Mouse (Mus musculus) myocyte (in vitro differentiated cells): ENCODE results near the gene H2-K1. TPM values are rescaled to one million over a fixed set of nuclear protein-coding genes. Genes with fewer than 3 reads are reported as not detected.
A peak's percentile ranks its signal among the peaks of the same experiment; 100 is the strongest.
"Not testable (repeated sequence)": the region's sequence is repeated elsewhere in the genome, so short reads cannot be mapped to it uniquely, and the experiment has no call there.

Experiments
- H3K27me3 ChIP-seq: one replicate; pipeline ENCODE4 v1.6.1; 2011; ENCODE audit not compliant: control insufficient read depth, insufficient read depth, insufficient read length
- H3K36me3 ChIP-seq: one replicate; pipeline ENCODE4 v1.6.1; 2011; ENCODE audit not compliant: control insufficient read depth, insufficient read depth
- H3K4me2 ChIP-seq: one replicate; pipeline ENCODE4 v1.6.1; 2011; ENCODE audit warnings: low read depth, control low read depth
- H3K4me3 ChIP-seq: one replicate; pipeline ENCODE4 v1.5.1; 2011; ENCODE audit warnings: mild to moderate bottlenecking, control low read depth, moderate library complexity
- H3K79me2 ChIP-seq: one replicate; pipeline ENCODE4 v1.6.1; 2011; ENCODE audit not compliant: control insufficient read depth, insufficient read depth
- H3ac ChIP-seq: one replicate; pipeline ENCODE4 v1.6.1; 2011; ENCODE audit not compliant: control insufficient read depth, insufficient read length
- CEBPB ChIP-seq: IDR thresholded peaks from 2 replicates; pipeline ENCODE4 v1.6.1; 2011; ENCODE audit warnings: mild to moderate bottlenecking, moderate library complexity; ENCODE audit not compliant: poor library complexity, insufficient read depth, severe bottlenecking
- E2F4 ChIP-seq: IDR thresholded peaks from one replicate; pipeline ENCODE4 v1.6.1; 2011; ENCODE audit warnings: mild to moderate bottlenecking, control low read depth, moderate library complexity; ENCODE audit not compliant: insufficient read depth
- MAX ChIP-seq: IDR thresholded peaks from one replicate; pipeline ENCODE4 v1.6.1; 2011; ENCODE audit warnings: low read depth, mild to moderate bottlenecking, control low read depth
- MYOD1 ChIP-seq, 3 experiments: IDR thresholded peaks; one replicate each; pipeline ENCODE4 v1.6.1; 2011; ENCODE audit warnings: control low read depth in 2 of 3, low read depth in 2 of 3, mild to moderate bottlenecking in 2 of 3, moderate library complexity in 1 of 3; ENCODE audit not compliant: insufficient read length in 2 of 3, control insufficient read depth in 1 of 3
- MYOG ChIP-seq, 3 experiments: IDR thresholded peaks; one replicate each; pipeline ENCODE4 v1.6.1; 2011; ENCODE audit warnings: control low read depth in 2 of 3, low read depth in 2 of 3, mild to moderate bottlenecking in 2 of 3; ENCODE audit not compliant: insufficient read length in 2 of 3, control insufficient read depth in 1 of 3, insufficient read depth in 1 of 3
- POLR2A ChIP-seq: IDR thresholded peaks from one replicate; pipeline ENCODE4 v1.6.1; 2011; ENCODE audit warnings: low read depth, mild to moderate bottlenecking, control low read depth, moderate library complexity; ENCODE audit not compliant: insufficient read length
- POLR2AphosphoS2 ChIP-seq: IDR thresholded peaks from one replicate; pipeline ENCODE4 v1.6.1; 2011; ENCODE audit warnings: low read depth, control low read depth; ENCODE audit not compliant: insufficient read length
- REST ChIP-seq: IDR thresholded peaks from one replicate; pipeline ENCODE4 v1.6.1; 2011; ENCODE audit warnings: mild to moderate bottlenecking, control low read depth, moderate library complexity; ENCODE audit not compliant: insufficient read depth, insufficient read length
- SRF ChIP-seq: IDR thresholded peaks from one replicate; pipeline ENCODE4 v1.6.1; 2011; ENCODE audit warnings: low read depth; ENCODE audit not compliant: control insufficient read depth, insufficient read length
- TCF12 ChIP-seq: IDR thresholded peaks from one replicate; pipeline ENCODE4 v1.6.1; 2011; ENCODE audit warnings: mild to moderate bottlenecking, control low read depth; ENCODE audit not compliant: poor library complexity, insufficient read depth, severe bottlenecking
- TCF3 ChIP-seq: IDR thresholded peaks from one replicate; pipeline ENCODE4 v1.6.1; 2011; ENCODE audit warnings: low read depth, control low read depth; ENCODE audit not compliant: insufficient read length
- USF1 ChIP-seq: IDR thresholded peaks from one replicate; pipeline ENCODE4 v1.6.1; 2011; ENCODE audit warnings: low read depth, mild to moderate bottlenecking, control low read depth, moderate library complexity
- polyA plus RNA-seq: library from polyadenylated mRNA; unstranded; fragments of >200 nt; fragmentation: generic; extraction: Trizol; gene quantifications from one replicate; pipeline ENCODE4 v1.2.1, GENCODE M21; 2012; ENCODE audit warnings: missing spikeins

The H2-K1 gene
- polyA plus RNA-seq, 1 experiment, result 89.2 TPM

GRCm38 (mm10) chr17:34013436-34013835 lies 13.3 kb upstream of the H2-K1 start:
- H3K79me2 ChIP-seq, result no peaks in the 10 kb centered on the region
- H3K27me3 ChIP-seq, result no peaks in the 10 kb centered on the region
- no peak overlapping the region for H3ac ChIP-seq
- no peaks in the 10 kb centered on the region for H3K36me3 ChIP-seq
- no peak overlapping the region for H3K4me3 ChIP-seq
- H3K4me2 ChIP-seq, result no peak overlapping the region
- TF ChIP-seq REST (no peak), MYOG (IDR thresholded peaks at IDR 0.05; ENCODE audit: control insufficient read depth in 1 of 3, insufficient read depth in 1 of 3, insufficient read length in 2 of 3, low read depth in 2 of 3) (no peak), MYOD1 (IDR thresholded peaks at IDR 0.05; ENCODE audit: control insufficient read depth in 1 of 3, insufficient read length in 2 of 3, low read depth in 2 of 3) (no peak), CEBPB (no peak)

DNA sequence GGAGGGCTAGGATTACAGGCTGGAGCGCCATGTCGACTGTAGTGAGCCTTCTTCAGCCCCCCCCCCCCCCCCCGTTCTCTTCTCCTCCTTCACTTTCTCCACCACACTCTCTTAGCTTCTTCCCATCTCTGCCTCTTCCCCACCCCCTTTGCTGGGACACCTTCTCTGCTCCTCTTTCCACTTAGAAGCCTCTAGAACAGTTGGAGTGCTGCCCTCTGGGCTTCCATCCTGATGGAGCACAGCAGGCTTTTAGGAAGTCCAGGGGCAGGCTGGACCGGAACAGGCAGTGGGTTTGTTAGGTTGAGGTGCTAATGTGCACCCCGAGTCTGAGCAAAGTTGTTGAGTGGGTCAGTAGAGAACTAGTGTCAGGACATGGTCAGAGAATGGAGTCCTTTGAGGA lies 10.0 kb upstream of the H2-K1 start:
- Histone ChIP-seq H3K4me3 (no peak overlapping the region), H3K36me3 (no peaks in the 10 kb centered on the region), H3K27me3 (peaks cover 6% of the 10 kb centered on the region), H3ac (no peak overlapping the region), H3K4me2 (no peak overlapping the region), H3K79me2 (no peaks in the 10 kb centered on the region)
- no peak for TF ChIP-seq USF1
- TF ChIP-seq E2F4, result no peak
- no peak for TF ChIP-seq MAX
- no peak for TF ChIP-seq MYOG (IDR thresholded peaks at IDR 0.05; ENCODE audit: control insufficient read depth in 1 of 3, insufficient read depth in 1 of 3, insufficient read length in 2 of 3, low read depth in 2 of 3)
- no peak for TF ChIP-seq MYOD1 (IDR thresholded peaks at IDR 0.05; ENCODE audit: control insufficient read depth in 1 of 3, insufficient read length in 2 of 3, low read depth in 2 of 3)
- no peak for TF ChIP-seq TCF3
- no peak for TF ChIP-seq POLR2A
- TF ChIP-seq TCF12, result no peak
- no peak for TF ChIP-seq CEBPB
- no peak for TF ChIP-seq SRF
- no peak for TF ChIP-seq REST
- TF ChIP-seq POLR2AphosphoS2, result no peak

DNA sequence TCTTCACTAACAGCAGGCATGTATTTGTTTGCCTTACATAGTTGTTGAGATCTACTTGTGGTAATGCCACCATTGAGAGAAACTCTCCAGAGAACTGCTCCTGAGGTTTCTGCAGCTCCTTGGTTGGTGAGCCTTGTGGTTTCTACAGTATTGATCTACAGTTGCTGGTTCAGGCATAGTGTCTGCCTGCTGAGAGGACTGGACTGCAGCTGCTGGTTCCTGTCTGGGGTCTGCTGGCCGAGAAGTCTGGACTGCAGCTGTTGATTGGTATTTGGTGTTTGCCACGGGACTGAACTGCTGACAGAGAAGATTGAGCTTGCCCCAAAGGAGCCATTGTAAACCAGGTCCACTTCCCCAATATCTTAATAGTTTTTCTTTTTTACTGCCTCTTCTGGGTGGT lies 6.4 kb upstream of the H2-K1 start:
- TF ChIP-seq MYOD1 (IDR thresholded peaks at IDR 0.05; ENCODE audit: control insufficient read depth in 1 of 3, insufficient read length in 2 of 3, low read depth in 2 of 3), result peak in 2 of 3 experiments; percentile 16 to 52
- TF ChIP-seq REST, result no peak
- no peak for TF ChIP-seq MAX
- no peak overlapping the region for H3K4me3 ChIP-seq

GRCm38 (mm10) chr17:34003426-34003825 lies 3.3 kb upstream of the H2-K1 start:
- H3K4me3 ChIP-seq, result no peak overlapping the region
- no peaks in the 10 kb centered on the region for H3K36me3 ChIP-seq
- H3ac ChIP-seq, result no peak overlapping the region
- H3K79me2 ChIP-seq, result no peaks in the 10 kb centered on the region
- H3K4me2 ChIP-seq, result no peak overlapping the region
- peaks cover 6% of the 10 kb centered on the region for H3K27me3 ChIP-seq
- TF ChIP-seq REST (no peak), USF1 (no peak), MYOG (IDR thresholded peaks at IDR 0.05; ENCODE audit: control insufficient read depth in 1 of 3, insufficient read depth in 1 of 3, insufficient read length in 2 of 3, low read depth in 2 of 3) (no peak), MAX (no peak), MYOD1 (IDR thresholded peaks at IDR 0.05; ENCODE audit: control insufficient read depth in 1 of 3, insufficient read length in 2 of 3, low read depth in 2 of 3) (no peak), CEBPB (no peak), TCF3 (no peak), POLR2AphosphoS2 (no peak), SRF (no peak)

More for the DNA sequence above, 6.4 kb upstream of the H2-K1 start:
- H3ac ChIP-seq, result no peak overlapping the region
- H3K27me3 ChIP-seq, result peaks cover 6% of the 10 kb centered on the region
- H3K4me2 ChIP-seq, result no peak overlapping the region
- H3K79me2 ChIP-seq, result no peaks in the 10 kb centered on the region
- H3K36me3 ChIP-seq, result no peaks in the 10 kb centered on the region

DNA sequence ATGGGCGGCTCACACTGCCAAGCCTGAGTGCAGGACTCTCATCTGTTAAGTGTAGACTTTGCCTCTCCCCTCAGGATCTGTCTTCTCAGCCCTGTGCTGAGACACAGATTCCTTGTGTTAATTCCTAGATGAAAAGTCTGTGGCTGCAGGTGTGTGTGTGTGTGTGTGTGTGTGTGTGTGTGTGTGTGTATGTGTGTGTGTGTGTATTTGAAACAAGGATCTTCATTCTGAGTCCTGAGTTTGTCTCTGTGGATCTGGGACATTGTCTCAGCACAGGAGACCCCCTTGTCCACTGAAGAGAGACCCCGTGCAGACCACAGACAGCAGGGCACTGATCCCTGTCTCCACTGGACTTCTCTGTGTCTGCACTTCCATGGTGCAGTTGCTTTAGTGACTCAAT lies 649 bp upstream of the H2-K1 start:
- H3ac ChIP-seq, H3K27me3 ChIP-seq, H3K4me3 ChIP-seq, H3K36me3 ChIP-seq, H3K79me2 ChIP-seq: not testable (repeated sequence)
- H3K4me2 ChIP-seq, result peak overlapping the region; percentile 65
